In genomic region chr5:118619801-118620200, GRCm38 (mm10) we compare ENCODE assay signal across 10 mouse cellular contexts. TPM values are rescaled to one million over a fixed set of nuclear protein-coding genes. Genes with fewer than 3 reads are reported as not detected.
DNase-seq lines count a peak whose midpoint lies in the region; ATAC-seq lines count a peak whose summit lies in the region.
"Had no signal": no experiment of that assay in that cellular context is flagged by ENCODE, and none has a peak within 500 bp of the region (broad histone marks: within the 10 kb centered on the region; RNA-seq: fewer than 3 reads in every experiment).

No protein-coding gene starts in this region.

- no peaks in the 10 kb centered on the region for H3K36me3 ChIP-seq in kidney, embryonic 15.5 days
- H3K36me3 ChIP-seq in embryonic facial prominence, embryonic 10.5 days (replicated peaks): no peaks in the 10 kb centered on the region
- no peaks in the 10 kb centered on the region for H3K36me3 ChIP-seq in hindbrain, embryonic 14.5 days (replicated peaks; ENCODE audit: control insufficient read depth, insufficient read depth)
- no peaks in the 10 kb centered on the region for H3K36me3 ChIP-seq in neural tube, embryonic 13.5 days
- H3K36me3 ChIP-seq: limb, embryonic 12.5 days had no signal

- ATAC-seq in kidney, embryonic 15.5 days (replicated peaks; ENCODE audit: low FRiP score): peak; percentile 69; the same call in 1 of the 2 replicates
- peak; percentile 53; the same call in 1 of the 2 replicates for ATAC-seq in hindbrain, embryonic 14.5 days (ENCODE audit: low FRiP score)
- peak; percentile 79 for ATAC-seq in neural tube, embryonic 13.5 days (ENCODE audit: low read depth)

- no peaks in the 10 kb centered on the region for H3K9me3 ChIP-seq in kidney, embryonic 15.5 days (replicated peaks)
- no peaks in the 10 kb centered on the region for H3K9me3 ChIP-seq in embryonic facial prominence, embryonic 10.5 days
- H3K9me3 ChIP-seq in hindbrain, embryonic 14.5 days (ENCODE audit: control insufficient read depth, low read length): no peaks in the 10 kb centered on the region
- no peaks in the 10 kb centered on the region for H3K9me3 ChIP-seq in neural tube, embryonic 13.5 days
- H3K9me3 ChIP-seq: limb, embryonic 12.5 days had no signal

- no peak overlapping the region for H3K4me2 ChIP-seq in kidney, embryonic 15.5 days
- H3K4me2 ChIP-seq in hindbrain, embryonic 14.5 days (replicated peaks): no peak overlapping the region
- H3K4me2 ChIP-seq in neural tube, embryonic 13.5 days: no peak overlapping the region
- H3K4me2 ChIP-seq: limb, embryonic 12.5 days had no signal

- WGBS in kidney, embryonic 15.5 days: 49% methylated on average over 7 of the region's 7 CpGs
- 59% methylated on average over 7 of the region's 7 CpGs for whole genome bisulfite sequencing in embryonic facial prominence, embryonic 10.5 days
- 35% methylated on average over 7 of the region's 7 CpGs for WGBS in hindbrain, embryonic 14.5 days
- 54% methylated on average over 7 of the region's 7 CpGs for WGBS in neural tube, embryonic 13.5 days

- H3K4me1 ChIP-seq in kidney, embryonic 15.5 days: peaks cover 44% of the 10 kb centered on the region
- H3K4me1 ChIP-seq in embryonic facial prominence, embryonic 10.5 days: peaks cover 59% of the 10 kb centered on the region
- H3K4me1 ChIP-seq in hindbrain, embryonic 14.5 days (replicated peaks; ENCODE audit: control insufficient read depth, insufficient read depth, low read length): peaks cover 39% of the 10 kb centered on the region
- H3K4me1 ChIP-seq in neural tube, embryonic 13.5 days (replicated peaks): peaks cover 75% of the 10 kb centered on the region

- DNase-seq in kidney, adult 18-20 months: no peak
- DNase-seq in embryonic facial prominence, embryonic 10.5 days (ENCODE audit: low spot score): peak; percentile 35
- DNase-seq in hindbrain, embryonic 14.5 days (ENCODE audit: low spot score): no peak
- no peak for DNase-seq in layer of hippocampus, adult 8-10 months (ENCODE audit: low spot score in 2 of 2)
- no peak for DNase-seq in frontal cortex, postnatal 25 days (ENCODE audit: low spot score in 2 of 2)
- DNase-seq in gastrocnemius, adult 8-10 months (ENCODE audit: low spot score in 2 of 2): no peak
- DNase-seq: heart, postnatal 4 days had no signal

- no peak overlapping the region for H3K27ac ChIP-seq in kidney, embryonic 15.5 days
- H3K27ac ChIP-seq in embryonic facial prominence, embryonic 10.5 days (replicated peaks): peak overlapping the region; percentile 24; the same call in 1 of the 2 replicates
- 0 out of 2 replicates have a peak overlapping the region, but pooled peaks have one; percentile 28 for H3K27ac ChIP-seq in hindbrain, embryonic 14.5 days
- H3K27ac ChIP-seq in neural tube, embryonic 13.5 days (replicated peaks): peak overlapping the region; percentile 56; the same call in 1 of the 2 replicates

- no peaks in the 10 kb centered on the region for H3K27me3 ChIP-seq in kidney, embryonic 15.5 days
- no peaks in the 10 kb centered on the region for H3K27me3 ChIP-seq in embryonic facial prominence, embryonic 10.5 days (replicated peaks; ENCODE audit: low read depth, poor library complexity, severe bottlenecking)
- H3K27me3 ChIP-seq in hindbrain, embryonic 14.5 days (ENCODE audit: control insufficient read depth, insufficient read depth, low read length): no peaks in the 10 kb centered on the region
- H3K27me3 ChIP-seq in neural tube, embryonic 13.5 days: no peaks in the 10 kb centered on the region
- H3K27me3 ChIP-seq: limb, embryonic 12.5 days had no signal

- no peak overlapping the region for H3K4me3 ChIP-seq in kidney, embryonic 15.5 days (replicated peaks)
- H3K4me3 ChIP-seq in embryonic facial prominence, embryonic 10.5 days: no peak overlapping the region
- no peak overlapping the region for H3K4me3 ChIP-seq in hindbrain, embryonic 14.5 days (replicated peaks; ENCODE audit: low read length)
- no peak overlapping the region for H3K4me3 ChIP-seq in neural tube, embryonic 13.5 days
- H3K4me3 ChIP-seq: limb, embryonic 12.5 days had no signal

- H3K9ac ChIP-seq in kidney, embryonic 15.5 days: no peak overlapping the region
- no peak overlapping the region for H3K9ac ChIP-seq in hindbrain, embryonic 14.5 days
- H3K9ac ChIP-seq in neural tube, embryonic 13.5 days: no peak overlapping the region
- H3K9ac ChIP-seq: limb, embryonic 12.5 days had no signal

RNA-seq across cellular contexts. Expression of gene Med13l, which starts 59.3 kb away (rescaled TPM):
- polyA plus RNA-seq in kidney, embryonic 15.5 days (2015; fragmentation: Nextera tagmentation; extraction: Ambion mirVana): 8.5 and 10.2 TPM in 2 replicates
- 11.5 and 11.6 TPM in 2 replicates for polyA plus RNA-seq in embryonic facial prominence, embryonic 10.5 days (2016; fragmentation: Nextera tagmentation; extraction: Ambion mirVana)
- polyA plus RNA-seq in hindbrain, embryonic 14.5 days (2014; fragmentation: Nextera tagmentation; extraction: Ambion mirVana): 16.3 and 18.0 TPM in 2 replicates
- 12.9 and 15.2 TPM in 2 replicates for polyA plus RNA-seq in neural tube, embryonic 13.5 days (2015; fragmentation: Nextera tagmentation; extraction: Ambion mirVana)
- 100 to 1,000 TPM in 3 of 4 experiments, 10 to 100 TPM in 1; 94.9 to 137 (median 109) TPM for total RNA-seq in layer of hippocampus, adult 8-10 months (2022)
- 10 to 100 TPM; 24.6 to 32.4 (median 26.1) TPM for total RNA-seq in gastrocnemius, adult 8-10 months (2022)
